Mouse (Mus musculus): Measurements from ENCODE around the gene Olfr1293-ps.

The Olfr1293-ps gene

DNA sequence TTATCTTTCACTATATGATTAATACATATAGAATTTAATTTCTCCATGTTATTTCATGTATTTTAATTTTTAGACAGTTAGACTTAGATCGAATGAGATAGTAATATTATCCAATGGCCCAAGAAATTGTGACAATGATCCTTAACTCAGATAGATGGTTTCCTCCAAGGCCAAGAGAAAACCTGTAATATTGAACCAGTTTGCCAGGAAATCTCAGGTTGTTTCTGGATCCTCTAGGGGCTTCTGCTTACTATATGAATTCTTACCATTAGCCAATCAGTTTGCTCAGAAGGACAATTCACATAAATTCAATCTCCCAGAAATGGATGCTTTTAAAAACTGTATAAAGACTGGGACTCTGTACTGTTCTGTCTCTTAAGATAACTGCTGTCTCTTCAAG, at the start of gene Olfr1293-ps:
TSS of gene Olfr1293-ps (plus strand) at position 301 of the 400 bp plus-strand sequence.
- no peak for DNase-seq (ENCODE audit: low spot score)

DNA sequence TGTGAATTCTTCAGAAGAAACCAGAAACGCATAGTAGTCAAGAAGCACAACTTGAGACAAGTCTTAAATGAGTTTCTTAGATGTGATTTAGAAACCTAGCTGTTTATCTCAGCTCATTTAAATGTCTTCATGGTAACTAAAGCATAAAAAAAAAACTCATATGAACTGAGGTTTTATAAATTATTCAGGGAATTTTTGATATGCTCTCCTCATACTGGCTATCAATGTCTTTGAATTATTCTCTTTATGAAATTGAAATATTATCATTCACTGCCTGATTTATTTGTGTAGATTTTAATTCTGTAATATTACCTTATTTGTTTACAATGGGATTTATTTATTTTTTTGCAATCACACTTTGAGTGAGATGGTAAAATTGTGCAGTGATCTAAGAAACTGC, 44.5 kb upstream of the Olfr1293-ps start, which contains the start of gene Olfr1289:
TSS of gene Olfr1289 (plus strand) at position 301 of the 400 bp plus-strand sequence.
- DNase-seq (ENCODE audit: low spot score), result no peak

DNA sequence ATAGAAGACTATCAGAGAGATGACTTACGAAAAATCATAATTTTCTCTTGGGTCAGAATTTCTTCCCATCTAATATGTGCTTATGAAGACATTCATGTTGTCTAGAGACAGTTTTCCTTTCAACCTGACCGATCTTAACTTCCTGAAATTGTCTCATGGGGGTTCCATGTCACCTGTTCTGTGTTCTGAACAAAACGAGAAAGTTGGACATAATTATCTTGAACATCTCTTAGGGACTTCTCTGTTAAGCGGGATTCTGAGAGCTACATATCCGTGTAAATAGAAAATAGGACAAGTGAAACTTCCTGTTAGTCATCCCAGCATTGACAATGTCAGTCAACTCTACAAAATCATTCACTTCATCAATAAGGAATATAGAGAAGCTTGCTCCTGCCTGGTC, 31.3 kb upstream of the Olfr1293-ps start, which contains the start of gene Olfr1290:
TSS of gene Olfr1290 (minus strand) at position 101 of the 400 bp plus-strand sequence.
- no peak for DNase-seq (ENCODE audit: low spot score)

DNA sequence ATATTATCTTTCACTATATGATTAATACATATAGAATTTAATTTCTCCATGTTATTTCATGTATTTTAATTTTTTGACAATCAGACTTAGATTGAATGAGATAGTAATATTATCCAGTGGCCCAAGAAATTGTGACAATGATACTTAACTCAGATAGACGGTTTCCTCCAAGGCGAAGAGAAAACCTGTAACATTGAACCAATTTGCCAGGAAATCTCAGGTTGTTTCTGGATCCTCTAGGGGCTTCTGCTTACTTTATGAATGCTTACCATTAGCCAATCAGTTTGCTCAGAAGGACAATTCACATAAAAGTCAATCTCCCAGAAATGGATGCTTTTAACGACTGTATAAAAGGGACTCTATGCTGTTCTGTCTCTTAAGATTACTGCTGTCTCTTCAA, 28.1 kb upstream of the Olfr1293-ps start, which contains the start of gene Olfr1291-ps1:
TSS of gene Olfr1291-ps1 (plus strand) at position 301 of the 400 bp plus-strand sequence.
- DNase-seq (ENCODE audit: low spot score), result no peak

DNA sequence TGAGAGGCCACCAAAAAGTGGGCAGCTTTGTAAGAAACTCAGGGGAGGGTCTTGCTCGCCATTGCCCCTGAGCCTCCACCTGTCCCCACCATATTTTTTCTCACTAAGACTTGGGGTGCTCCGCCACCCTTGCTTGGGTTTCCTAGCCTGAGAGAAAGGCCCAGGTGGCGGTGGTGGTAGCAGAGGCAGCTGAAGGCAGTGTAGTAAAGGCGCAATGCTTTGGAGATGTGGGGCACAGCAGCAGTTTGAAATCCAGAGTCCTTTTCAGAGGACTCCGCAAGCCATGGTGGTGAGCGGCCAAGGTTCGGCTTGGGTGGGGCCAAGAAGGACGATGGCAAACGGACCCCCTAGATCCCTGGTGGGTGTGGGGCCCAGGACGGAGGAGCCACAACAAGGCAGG, 7.6 kb upstream of the Olfr1293-ps start:
- DNase-seq (ENCODE audit: low spot score), result no peak

DNA sequence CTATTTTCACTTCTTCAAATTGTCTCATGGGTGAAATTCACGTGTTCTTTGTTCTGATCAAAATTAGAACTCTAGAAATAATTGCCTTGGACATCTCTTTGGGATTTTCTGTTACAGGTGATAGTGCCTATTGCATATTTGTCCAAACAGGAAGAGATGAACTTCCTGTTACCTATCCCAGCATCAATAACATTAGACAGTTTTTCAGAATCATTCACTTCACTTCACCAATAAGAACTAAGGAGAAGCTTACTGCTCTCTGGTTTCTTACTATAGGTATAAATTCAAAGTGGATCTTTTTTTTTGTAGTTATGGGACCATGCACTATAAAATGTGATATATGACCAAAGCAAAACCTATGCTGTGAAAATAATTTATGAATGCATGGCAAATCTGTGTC, 15.2 kb downstream of the Olfr1293-ps start, which contains the start of gene Olfr1294:
TSS of gene Olfr1294 (minus strand) at position 101 of the 400 bp plus-strand sequence.
- no peak for DNase-seq (ENCODE audit: low spot score)

DNA sequence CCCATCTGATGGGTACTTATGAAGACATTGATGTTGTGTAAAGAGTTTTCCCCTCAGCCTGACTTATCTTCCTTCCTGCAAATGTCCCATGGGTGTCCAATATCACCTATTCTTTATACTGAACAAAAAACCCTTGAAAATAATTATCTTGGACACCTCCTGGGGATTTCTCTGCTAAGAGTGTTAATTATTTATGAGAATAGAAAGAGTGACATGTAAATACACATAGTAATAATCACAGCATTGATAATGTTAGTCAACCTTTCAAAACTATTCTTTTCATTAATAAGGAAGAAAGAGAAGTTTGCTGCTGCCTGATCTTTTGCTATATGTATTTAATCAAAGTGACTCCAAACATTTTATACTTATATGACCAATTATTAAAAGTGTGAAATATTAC, 44.6 kb downstream of the Olfr1293-ps start, which contains the start of gene Olfr1295:
TSS of gene Olfr1295 (minus strand) at position 101 of the 400 bp plus-strand sequence.
- no peak for DNase-seq (ENCODE audit: low spot score)

All from spleen, adult 12 weeks (tissue).